Mouse (Mus musculus): ENCODE data around the gene Exoc3l.

DNA sequence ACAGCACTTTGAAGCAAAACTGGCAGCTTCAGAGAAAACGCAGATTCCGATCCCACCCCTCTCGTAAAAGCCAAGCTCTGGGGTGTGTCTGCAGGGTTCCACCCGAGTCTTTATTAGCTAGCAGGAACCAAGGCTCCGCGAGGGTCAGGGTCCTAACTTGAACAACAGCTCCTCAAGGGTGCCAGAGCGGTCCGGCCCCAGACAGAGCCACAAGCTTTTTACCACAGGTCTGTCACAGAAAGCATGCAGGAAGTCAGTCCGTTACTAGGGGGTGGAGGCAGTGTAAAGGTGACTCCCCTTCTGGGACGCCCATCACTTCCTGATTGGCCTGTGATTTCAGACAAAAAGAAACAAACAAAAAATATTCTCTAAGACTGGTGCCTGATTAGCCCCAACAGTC, 30.8 kb downstream of the Exoc3l start:
- TF ChIP-seq POLR2A (IDR thresholded peaks at IDR 0.05; ENCODE audit: control insufficient read depth, low read depth, low read length) (no peak), CTCF (IDR thresholded peaks at IDR 0.05; ENCODE audit: control insufficient read depth, insufficient read depth, insufficient replicate concordance, low read depth, low read length) (no peak)
